Mouse (Mus musculus) layer of hippocampus, postnatal 14 days (tissue): ENCODE results near the gene Cphx2. TPM values are rescaled to one million over a fixed set of nuclear protein-coding genes. Genes with fewer than 3 reads are reported as not detected.
"Not testable (repeated sequence)": the region's sequence is repeated elsewhere in the genome, so short reads cannot be mapped to it uniquely, and the experiment has no call there.

Experiments
- DNase-seq, 2 experiments: peaks; one replicate each; pipeline ENCODE4 v3.0.0; 2021 to 2022; ENCODE audit warnings: low spot score in 2 of 2, mixed read lengths in 1 of 2
- long read RNA-seq, 2 experiments: library from polyadenylated mRNA; stranded (forward); transcript quantifications; one replicate each; pipeline ENCODE4 v2.0.0; 2021
- total RNA-seq, 2 experiments: library from RNA; stranded (reverse); gene quantifications; 2 replicates each; pipeline ENCODE4 v1.2.3; 2021

Cphx2 gene
- not detected for total RNA-seq
- long read RNA-seq, experiment 1 = 0 reads
- long read RNA-seq, experiment 2 = 0 reads

GRCm38 (mm10) chr14:26081216-26081615 is at the start of gene Cphx2:
TSS of gene Cphx2 (plus strand) at chr14:26081516.
- DNase-seq = not testable (repeated sequence)

GRCm38 (mm10) chr14:26034364-26034763 is 47.0 kb upstream of the Cphx2 start:
- not testable (repeated sequence) for DNase-seq

GRCm38 (mm10) chr14:26035439-26035838 is 45.9 kb upstream of the Cphx2 start:
- DNase-seq = not testable (repeated sequence)

GRCm38 (mm10) chr14:26042611-26043010 is 38.7 kb upstream of the Cphx2 start, which contains the start of gene Gm9780:
TSS of gene Gm9780 (minus strand) at chr14:26042711.
- not testable (repeated sequence) for DNase-seq

- not testable (repeated sequence) for DNase-seq
Measured at GRCm38 (mm10) chr14:26045007-26045406, 36.3 kb upstream of the Cphx2 start.

- not testable (repeated sequence) for DNase-seq
Measured at GRCm38 (mm10) chr14:26047026-26047425, 34.3 kb upstream of the Cphx2 start.

GRCm38 (mm10) chr14:26048767-26049166 is 32.5 kb upstream of the Cphx2 start:
- DNase-seq = not testable (repeated sequence)

- not testable (repeated sequence) for DNase-seq
Measured at GRCm38 (mm10) chr14:26058184-26058583, 23.1 kb upstream of the Cphx2 start.

GRCm38 (mm10) chr14:26059362-26059761 is 22.0 kb upstream of the Cphx2 start:
- DNase-seq = not testable (repeated sequence)

GRCm38 (mm10) chr14:26066574-26067324 is 14.6 kb upstream of the Cphx2 start:
- not testable (repeated sequence) for DNase-seq

- not testable (repeated sequence) for DNase-seq
Measured at GRCm38 (mm10) chr14:26067325-26067633, 14.0 kb upstream of the Cphx2 start, which contains the start of gene Tmem254c. TSS of gene Tmem254c (minus strand) at chr14:26067355.

GRCm38 (mm10) chr14:26076620-26077390 is 4.5 kb upstream of the Cphx2 start:
- DNase-seq = not testable (repeated sequence)

GRCm38 (mm10) chr14:26081997-26082396 is 681 bp downstream of the Cphx2 start, which contains the start of gene Cphx3:
TSS of gene Cphx3 (plus strand) at chr14:26082297.
- not testable (repeated sequence) for DNase-seq

GRCm38 (mm10) chr14:26097622-26098021 is 16.3 kb downstream of the Cphx2 start:
- DNase-seq = not testable (repeated sequence)

GRCm38 (mm10) chr14:26118150-26118549 is 36.8 kb downstream of the Cphx2 start, which contains the start of gene Duxbl2:
TSS of gene Duxbl2 (plus strand) at chr14:26118349.
- not testable (repeated sequence) for DNase-seq

GRCm38 (mm10) chr14:26118550-26119000 is 37.3 kb downstream of the Cphx2 start:
- DNase-seq = not testable (repeated sequence)

- DNase-seq = not testable (repeated sequence)
Measured at GRCm38 (mm10) chr14:26119095-26119494, 37.8 kb downstream of the Cphx2 start.
